ENCODE assay signal across 17 mouse cellular contexts in the genomic region with DNA sequence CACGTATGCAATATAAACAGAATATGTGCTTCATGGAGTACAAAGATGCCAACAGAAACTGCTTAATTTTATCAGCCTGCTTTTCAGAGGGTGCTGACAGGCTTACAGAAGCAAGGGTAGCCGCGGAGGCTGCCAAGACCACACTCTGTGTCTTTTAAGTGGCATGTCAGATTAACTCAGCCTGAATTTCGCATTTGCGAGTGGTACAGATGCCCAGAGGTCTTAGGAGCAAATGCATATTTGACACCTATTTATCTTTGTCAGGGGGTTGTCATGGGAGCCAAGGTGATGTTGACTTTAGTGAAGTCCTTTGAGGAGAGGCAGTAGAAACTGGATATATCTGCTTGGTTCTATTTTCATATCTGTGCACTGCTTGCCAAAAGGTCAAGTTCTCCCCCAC.
DNase-seq lines count a peak whose midpoint lies in the region; ATAC-seq lines count a peak whose summit lies in the region.
"Had no signal": no experiment of that assay in that cellular context is flagged by ENCODE, and none has a peak within 500 bp of the region (broad histone marks: within the 10 kb centered on the region; RNA-seq: fewer than 3 reads in every experiment).

No protein-coding gene starts in this region.

- no peaks in the 10 kb centered on the region for H3K27me3 ChIP-seq in heart, embryonic 11.5 days (ENCODE audit: control insufficient read depth, insufficient read depth, low read length)
- H3K27me3 ChIP-seq: limb, embryonic 13.5 days; liver, embryonic 15.5 days; midbrain, embryonic 12.5 days had no signal

- no peaks in the 10 kb centered on the region for H3K9me3 ChIP-seq in heart, embryonic 11.5 days (replicated peaks; ENCODE audit: control insufficient read depth, low read length)
- H3K9me3 ChIP-seq: limb, embryonic 13.5 days; liver, embryonic 15.5 days; midbrain, embryonic 12.5 days had no signal

- H3K4me1 ChIP-seq in heart, embryonic 11.5 days (ENCODE audit: control insufficient read depth, insufficient read depth, low read length), result peaks cover 13% of the 10 kb centered on the region
- H3K4me1 ChIP-seq: liver, embryonic 15.5 days had no signal

- H3K4me3 ChIP-seq in heart, embryonic 11.5 days (ENCODE audit: low read depth, low read length), result no peak overlapping the region
- H3K4me3 ChIP-seq: left cerebral cortex, adult 2 months; limb, embryonic 13.5 days; liver, embryonic 15.5 days; midbrain, embryonic 12.5 days had no signal

- peak; percentile 71 for ATAC-seq in heart, embryonic 11.5 days (replicated peaks; ENCODE audit: insufficient number of reproducible peaks, low FRiP score, low TSS enrichment)

- no peaks in the 10 kb centered on the region for H3K36me3 ChIP-seq in heart, embryonic 11.5 days (ENCODE audit: control insufficient read depth, insufficient read depth, low read length)
- H3K36me3 ChIP-seq: limb, embryonic 13.5 days; liver, embryonic 15.5 days; midbrain, embryonic 12.5 days had no signal

- no peak overlapping the region for H3K9ac ChIP-seq in heart, embryonic 11.5 days (ENCODE audit: low read depth, low read length)
- H3K9ac ChIP-seq: limb, embryonic 13.5 days; liver, embryonic 15.5 days; midbrain, embryonic 12.5 days had no signal

- intact Hi-C loops in heart, postnatal 25 days (cut with DNase I), result no loop called here

- DNase-seq in gastrocnemius, adult 18-20 months (ENCODE audit: low spot score), result peak; percentile 18
- no peak for DNase-seq in gastrocnemius, postnatal 4 days (ENCODE audit: low spot score in 2 of 2)
- peak; percentile 47 to 76 for DNase-seq in heart, adult 18-20 months
- peak; percentile 7 for DNase-seq in heart, postnatal 25 days (ENCODE audit: low spot score)
- DNase-seq in right cerebral cortex, postnatal 14 days, result no peak
- no peak for DNase-seq in MN1 (ENCODE audit: low spot score)
- DNase-seq: adrenal gland, adult 8-10 months; cerebellum, adult 8-10 months; kidney, adult 8-10 months; kidney, postnatal 4 days; lung, postnatal 10 days; right cerebral cortex, postnatal 25 days had no signal

- H3K4me2 ChIP-seq in heart, embryonic 11.5 days, result no peak overlapping the region
- H3K4me2 ChIP-seq: limb, embryonic 13.5 days; liver, embryonic 15.5 days; midbrain, embryonic 12.5 days had no signal

- no peak overlapping the region for H3K27ac ChIP-seq in heart, embryonic 11.5 days (ENCODE audit: low read depth, low read length)
- H3K27ac ChIP-seq: left cerebral cortex, adult 2 months; limb, embryonic 13.5 days; liver, embryonic 15.5 days; midbrain, embryonic 12.5 days had no signal

- 25% methylated on average over 5 of the region's 5 CpGs for WGBS in heart, embryonic 11.5 days (ENCODE audit: insufficient replicate concordance)

Comparison
In these comparisons a context has a peak if more than half of its experiments do, and no peak if none do; other contexts are left out.
1. DNase-seq: peak in gastrocnemius, adult 18-20 months (single experiment), heart, adult 18-20 months (2 of 2) and heart, postnatal 25 days (single experiment); none in gastrocnemius, postnatal 4 days (0 of 2), right cerebral cortex, postnatal 14 days (single experiment) and MN1 (single experiment).